Comparison of ENCODE assay signal across 18 mouse cellular contexts in genomic region chr3:136673363-136673762, GRCm38 (mm10). TPM values are rescaled to one million over a fixed set of nuclear protein-coding genes. Genes with fewer than 3 reads are reported as not detected.
DNase-seq lines count a peak whose midpoint lies in the region; ATAC-seq lines count a peak whose summit lies in the region.
"Had no signal": no experiment of that assay in that cellular context is flagged by ENCODE, and none has a peak within 500 bp of the region (broad histone marks: within the 10 kb centered on the region; RNA-seq: fewer than 3 reads in every experiment).

No protein-coding gene starts in this region.

- no peak overlapping the region for H3K27ac ChIP-seq in hindbrain, embryonic 13.5 days
- no peak overlapping the region for H3K27ac ChIP-seq in hindbrain, embryonic 10.5 days
- no peak overlapping the region for H3K27ac ChIP-seq in midbrain, embryonic 16.5 days (ENCODE audit: low read length)
- H3K27ac ChIP-seq: embryonic facial prominence, embryonic 15.5 days; forebrain, embryonic 13.5 days; heart, embryonic 10.5 days had no signal

- no peaks in the 10 kb centered on the region for H3K9me3 ChIP-seq in hindbrain, embryonic 13.5 days
- no peaks in the 10 kb centered on the region for H3K9me3 ChIP-seq in hindbrain, embryonic 10.5 days
- H3K9me3 ChIP-seq in midbrain, embryonic 16.5 days (replicated peaks; ENCODE audit: control insufficient read depth, low read length, poor library complexity, severe bottlenecking): no peaks in the 10 kb centered on the region
- H3K9me3 ChIP-seq: embryonic facial prominence, embryonic 15.5 days; forebrain, embryonic 13.5 days; heart, embryonic 10.5 days had no signal

- no peak overlapping the region for H3K9ac ChIP-seq in hindbrain, embryonic 13.5 days
- H3K9ac ChIP-seq in midbrain, embryonic 16.5 days (ENCODE audit: low read depth, low read length): no peak overlapping the region
- H3K9ac ChIP-seq: embryonic facial prominence, embryonic 15.5 days; forebrain, embryonic 13.5 days had no signal

- ATAC-seq in hindbrain, embryonic 13.5 days (ENCODE audit: low FRiP score): no peak
- ATAC-seq in midbrain, embryonic 16.5 days: no peak
- ATAC-seq: forebrain, embryonic 13.5 days; inflammation-experienced regulatory T-cells, adult 6 months; Patski had no signal

- peaks cover 53% of the 10 kb centered on the region for H3K4me1 ChIP-seq in hindbrain, embryonic 13.5 days (replicated peaks)
- peaks cover 22% of the 10 kb centered on the region for H3K4me1 ChIP-seq in hindbrain, embryonic 10.5 days (replicated peaks)
- peaks cover 41% of the 10 kb centered on the region for H3K4me1 ChIP-seq in midbrain, embryonic 16.5 days (ENCODE audit: control insufficient read depth, insufficient read depth, low read length)

- peak overlapping the region; percentile 68 for H3K4me2 ChIP-seq in hindbrain, embryonic 13.5 days
- peak overlapping the region; percentile 44 for H3K4me2 ChIP-seq in midbrain, embryonic 16.5 days (ENCODE audit: low read length)

- no peak overlapping the region for H3K4me3 ChIP-seq in hindbrain, embryonic 13.5 days
- no peak overlapping the region for H3K4me3 ChIP-seq in hindbrain, embryonic 10.5 days
- peak overlapping the region; percentile 14 for H3K4me3 ChIP-seq in midbrain, embryonic 16.5 days (ENCODE audit: low read depth, low read length)
- H3K4me3 ChIP-seq: heart, embryonic 10.5 days had no signal

- peak; percentile 21 for DNase-seq in cerebellum, adult 9-10 months
- DNase-seq in cerebellum, postnatal 36 days: no peak
- DNase-seq in hindbrain, embryonic 10.5 days (ENCODE audit: low spot score): no peak
- peak; percentile 22 for DNase-seq in 3T3-L1 (ENCODE audit: low read depth, low spot score)
- DNase-seq in frontal cortex, postnatal 10 days (ENCODE audit: low spot score in 2 of 2): no peak
- DNase-seq in c-Kit-positive CD71-positive TER-119-positive erythroid progenitor cells, embryonic 14.5 days (ENCODE audit: low spot score): no peak
- DNase-seq: gastrocnemius, postnatal 14 days; kidney, adult 9 months; kidney, postnatal 4 days; layer of hippocampus, postnatal 36 days; lung, postnatal 36 days had no signal

- H3K27me3 ChIP-seq in hindbrain, embryonic 13.5 days: no peaks in the 10 kb centered on the region
- H3K27me3 ChIP-seq in hindbrain, embryonic 10.5 days (ENCODE audit: insufficient read depth, poor library complexity, severe bottlenecking): no peaks in the 10 kb centered on the region
- H3K27me3 ChIP-seq in midbrain, embryonic 16.5 days (ENCODE audit: control insufficient read depth, insufficient read depth, low read depth, low read length): no peaks in the 10 kb centered on the region
- H3K27me3 ChIP-seq: embryonic facial prominence, embryonic 15.5 days; forebrain, embryonic 13.5 days; Patski had no signal

- H3K36me3 ChIP-seq in hindbrain, embryonic 13.5 days: no peaks in the 10 kb centered on the region
- H3K36me3 ChIP-seq in hindbrain, embryonic 10.5 days: no peaks in the 10 kb centered on the region
- H3K36me3 ChIP-seq in midbrain, embryonic 16.5 days (ENCODE audit: control insufficient read depth, insufficient read depth, low read length): no peaks in the 10 kb centered on the region
- H3K36me3 ChIP-seq: embryonic facial prominence, embryonic 15.5 days; heart, embryonic 10.5 days had no signal

- 85% methylated on average over 2 of the region's 2 CpGs for WGBS in hindbrain, embryonic 13.5 days
- 95% methylated on average over 2 of the region's 2 CpGs for WGBS in hindbrain, embryonic 10.5 days
- 85% methylated on average over 2 of the region's 2 CpGs for WGBS in midbrain, embryonic 16.5 days

RNA-seq across cellular contexts. Expression of gene Ppp3ca, which starts 3.4 kb away (rescaled TPM):
- polyA plus RNA-seq in hindbrain, embryonic 13.5 days (2015; fragmentation: Nextera tagmentation; extraction: Ambion mirVana): 131 and 134 TPM in 2 replicates
- polyA plus RNA-seq in hindbrain, embryonic 10.5 days (2016; fragmentation: Nextera tagmentation; extraction: Ambion mirVana): 29.3 and 44.0 TPM in 2 replicates
- polyA plus RNA-seq in midbrain, embryonic 16.5 days (2015; fragmentation: Nextera tagmentation; extraction: Ambion mirVana): 134 and 146 TPM in 2 replicates

Comparison
In these comparisons a context has a peak if more than half of its experiments do, and no peak if none do; other contexts are left out.
1. DNase-seq: peak in cerebellum, adult 9-10 months (single experiment) and 3T3-L1 (single experiment); none in cerebellum, postnatal 36 days (0 of 2), hindbrain, embryonic 10.5 days (single experiment), frontal cortex, postnatal 10 days (0 of 2) and c-Kit-positive CD71-positive TER-119-positive erythroid progenitor cells, embryonic 14.5 days (single experiment).